Mouse (Mus musculus): ENCODE results near the gene Cacna1e.

DNA sequence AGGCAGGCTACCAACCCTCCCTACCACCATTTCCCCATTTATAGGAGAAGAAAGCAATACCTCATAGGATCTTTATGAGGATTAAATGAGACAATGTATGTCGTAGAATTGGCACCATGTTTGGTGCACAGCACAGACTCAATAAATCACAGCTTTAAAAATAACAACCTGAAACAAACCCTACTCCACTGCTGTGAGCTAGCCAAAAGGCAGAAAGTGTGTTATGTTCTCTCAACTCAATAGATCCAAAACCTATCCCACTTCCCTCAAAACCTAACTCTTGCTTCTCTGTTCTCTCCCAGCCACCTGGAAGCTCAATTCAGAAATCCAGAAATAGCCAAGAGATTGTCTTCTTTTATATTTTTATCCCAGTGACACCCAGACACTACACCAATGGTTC is 331.2 kb downstream of the Cacna1e start:
- TF ChIP-seq POLR2A (IDR thresholded peaks at IDR 0.05; ENCODE audit: borderline replicate concordance, low read depth, low read length) (no peak), CTCF (IDR thresholded peaks at IDR 0.05; ENCODE audit: low read depth, low read length) (no peak)

Measured in bone marrow macrophage, adult 2 months (primary cell).